Mouse (Mus musculus) lung, adult 2 months (tissue): ENCODE measurements around the gene Lrp1. TPM values are rescaled to one million over a fixed set of nuclear protein-coding genes. Genes with fewer than 3 reads are reported as not detected.
A peak's percentile ranks its signal among the peaks of the same experiment; 100 is the strongest.

Experiments used
- DNase-seq: peaks from one replicate; pipeline ENCODE4 v3.0.0; 2022
- H3K4me1 ChIP-seq: fragments of 200-500 bp; 2 replicates; pipeline ENCODE4 v1.6.1; 2011; ENCODE audit warnings: low read length; ENCODE audit not compliant: control insufficient read depth, insufficient read depth
- H3K4me3 ChIP-seq: fragments of 200-500 bp; replicated peaks from 2 replicates; pipeline ENCODE3; 2011; ENCODE audit warnings: low read depth, mild to moderate bottlenecking, control low read depth, low read length; ENCODE audit errors: extremely low read depth
- CTCF ChIP-seq: fragments of 200-500 bp; IDR thresholded peaks from 2 replicates; pipeline ENCODE4 v1.5.1; 2011; ENCODE audit warnings: mild to moderate bottlenecking, low read length, control low read depth; ENCODE audit not compliant: insufficient read depth
- POLR2A ChIP-seq: fragments of 200-500 bp; IDR thresholded peaks from 2 replicates; pipeline ENCODE4 v1.6.1; 2011; ENCODE audit warnings: low read depth, mild to moderate bottlenecking, control low read depth, low read length, borderline replicate concordance; ENCODE audit errors: extremely low read depth
- WGBS: fragments of 180-500 bp; shearing (Covaris S2); methylation state at CpG from one replicate; pipeline ENCODE4 v1.1.7; 2018; 5-methylcytosine and 5-hydroxymethylcytosine counted together
- polyA plus RNA-seq: library from polyadenylated mRNA; depleted of rRNA; stranded (reverse); fragments of >200 nt; gene quantifications from 2 replicates; pipeline ENCODE4 v1.2.3, GENCODE M21; 2012

The Lrp1 gene
- polyA plus RNA-seq, 1 experiment, result 248 TPM

DNA sequence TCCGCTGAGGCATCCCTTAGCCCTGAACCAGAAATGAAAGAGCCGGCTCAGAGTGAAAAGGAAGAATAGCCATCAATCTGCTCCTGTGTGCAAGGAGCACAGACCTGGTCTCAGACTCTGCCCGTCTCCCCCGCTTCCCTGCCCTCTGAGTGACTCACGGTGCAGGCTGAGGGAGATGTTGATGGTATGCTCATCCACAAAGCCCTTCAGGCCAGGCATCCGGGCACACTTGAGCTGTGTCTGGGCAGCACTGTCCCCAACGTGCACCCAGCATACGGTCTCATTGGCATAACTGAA is 15.7 kb downstream of the Lrp1 start:
- no peak for TF ChIP-seq CTCF
- TF ChIP-seq POLR2A, result no peak
- Histone ChIP-seq H3K4me1 (peaks cover 13% of the 10 kb centered on the region; the same call in 1 of the 2 replicates), H3K4me3 (no peak overlapping the region)
- WGBS, result 74% methylated on average over 8 of the region's 8 CpGs
- no peak for DNase-seq

DNA sequence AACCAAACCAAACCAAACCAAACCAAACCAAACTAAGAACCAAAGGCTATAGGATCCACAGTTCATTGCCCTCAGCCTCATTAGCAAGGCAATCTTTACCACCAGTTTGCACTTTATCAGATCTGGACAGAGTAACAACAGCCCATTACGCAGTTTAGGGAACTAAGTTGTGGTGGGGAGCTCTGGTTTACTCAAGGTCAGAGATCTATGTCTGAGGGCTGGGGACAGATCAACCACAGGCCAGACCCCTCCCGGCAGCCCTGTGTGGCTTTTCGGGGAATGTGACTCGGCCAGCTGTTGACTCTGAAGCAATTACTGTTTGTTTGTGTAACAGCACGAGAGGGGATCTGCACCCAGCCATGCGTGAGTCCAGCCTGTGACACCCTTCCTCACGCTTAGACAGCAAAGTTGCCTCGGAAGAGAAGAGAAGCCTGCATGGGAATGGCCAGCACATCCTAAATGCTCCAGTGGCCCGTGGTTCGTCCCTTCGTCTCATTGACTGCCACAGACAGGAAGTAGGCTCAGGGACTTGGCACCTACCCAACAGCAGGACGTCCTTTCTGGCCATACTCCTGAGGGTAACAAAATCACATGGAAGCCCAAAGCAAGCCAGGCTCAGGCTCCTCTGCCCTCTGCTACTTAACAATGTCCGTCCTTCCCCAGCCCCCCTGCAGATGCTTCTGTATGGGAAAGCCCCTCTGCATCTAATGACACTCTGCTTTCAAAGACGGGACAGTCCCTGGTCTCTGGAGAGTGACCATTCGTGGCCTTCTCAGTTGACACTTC is 16.3 kb downstream of the Lrp1 start:
- TF ChIP-seq CTCF, result no peak
- no peak for TF ChIP-seq POLR2A
- WGBS, result 27% methylated on average over 15 of the region's 15 CpGs
- Histone ChIP-seq H3K4me1 (peaks cover 13% of the 10 kb centered on the region; the same call in 1 of the 2 replicates), H3K4me3 (no peak overlapping the region)
- DNase-seq, result no peak

DNA sequence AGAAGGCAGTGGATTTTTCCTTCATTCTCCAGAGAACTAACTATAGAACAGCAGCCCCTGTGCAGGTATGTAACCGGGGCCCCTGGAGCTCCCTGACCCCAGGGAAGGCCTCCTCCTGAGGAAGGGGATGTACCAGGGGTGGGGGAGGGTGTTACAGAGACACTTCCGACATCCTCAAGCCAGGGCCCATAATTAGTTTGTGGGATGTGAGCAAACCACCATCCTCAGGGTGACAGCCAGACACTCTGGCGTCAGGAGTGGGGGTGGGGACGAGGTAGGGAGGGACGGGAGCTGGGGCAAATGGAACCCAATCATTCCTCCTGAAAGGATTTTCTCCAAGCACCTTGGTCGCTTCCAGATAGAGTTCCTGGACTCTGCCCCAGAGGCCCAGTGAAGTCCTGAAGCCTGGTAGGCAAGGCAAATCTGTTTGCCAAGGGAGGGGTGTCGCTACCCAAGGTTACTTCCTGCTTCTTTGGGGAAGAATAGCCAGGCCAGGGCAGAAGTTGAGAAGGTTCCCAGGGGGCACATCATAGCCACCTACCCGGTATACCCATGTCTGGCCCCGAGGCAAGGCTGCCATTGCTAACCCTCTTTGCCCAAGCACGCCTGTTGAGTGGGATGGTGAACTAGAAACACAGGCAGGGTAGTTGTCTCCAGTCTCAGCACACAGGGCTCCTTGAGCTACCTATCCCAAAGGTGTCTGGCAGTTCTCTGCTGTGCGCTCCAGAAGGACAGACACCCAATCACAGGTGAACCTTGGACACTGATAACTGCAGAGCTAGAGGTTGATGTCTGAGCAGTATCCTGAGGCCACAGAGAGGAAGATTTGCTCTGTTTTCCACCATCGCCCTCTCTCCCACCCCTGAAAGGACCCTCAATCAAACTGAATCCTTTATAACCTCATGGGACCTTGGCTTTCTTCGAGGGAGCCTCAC is 17.2 kb downstream of the Lrp1 start:
- no peak for TF ChIP-seq POLR2A
- no peak for TF ChIP-seq CTCF
- DNase-seq, result no peak

GRCm38 (mm10) chr10:127602194-127602593 is 18.8 kb downstream of the Lrp1 start:
- H3K4me3 ChIP-seq, result no peak overlapping the region
- TF ChIP-seq CTCF (no peak), POLR2A (no peak)
- peaks cover 13% of the 10 kb centered on the region for H3K4me1 ChIP-seq
- WGBS, result 90% methylated on average over 6 of the region's 6 CpGs
- no peak for DNase-seq

More for the DNA sequence above, 17.2 kb downstream of the Lrp1 start:
- Histone ChIP-seq H3K4me1 (peaks cover 13% of the 10 kb centered on the region), H3K4me3 (no peak overlapping the region)
- WGBS, result 50% methylated on average over 13 of the region's 13 CpGs

- no peak overlapping the region for H3K4me3 ChIP-seq
- peaks cover 9% of the 10 kb centered on the region for H3K4me1 ChIP-seq
- TF ChIP-seq CTCF, result no peak
- TF ChIP-seq POLR2A, result 0 out of 2 replicates have a peak, but pooled peaks have one; percentile 6
- WGBS, result 46% methylated on average over 17 of the region's 17 CpGs
- DNase-seq, result no peak
Measured at GRCm38 (mm10) chr10:127599779-127600541, 21.0 kb downstream of the Lrp1 start.

GRCm38 (mm10) chr10:127599252-127599651 is 21.7 kb downstream of the Lrp1 start:
- Histone ChIP-seq H3K4me1 (peaks cover 5% of the 10 kb centered on the region), H3K4me3 (no peak overlapping the region)
- no peak for DNase-seq
- 75% methylated on average over 11 of the region's 11 CpGs for WGBS
- TF ChIP-seq POLR2A, result no peak
- TF ChIP-seq CTCF, result no peak

DNA sequence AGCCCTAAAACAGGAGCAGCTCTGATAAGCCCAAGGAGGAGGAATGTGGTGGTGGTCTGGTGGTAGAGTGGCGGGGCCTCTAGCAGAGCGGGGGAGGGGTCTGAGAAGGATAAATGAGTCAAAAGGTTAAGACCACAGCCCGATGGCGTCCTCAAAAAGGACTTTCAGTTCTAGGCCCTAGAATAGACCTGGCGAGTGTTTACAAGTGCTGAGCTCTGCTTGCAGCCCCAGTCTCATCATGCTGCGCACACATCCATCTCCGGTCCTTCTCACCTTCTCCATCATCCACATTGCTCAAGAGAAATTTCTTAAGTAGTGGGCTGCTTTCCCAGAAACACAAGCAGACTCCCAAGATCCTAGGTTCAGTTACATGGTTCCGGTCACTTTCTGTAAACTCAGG is 22.3 kb downstream of the Lrp1 start:
- no peak for TF ChIP-seq CTCF
- TF ChIP-seq POLR2A, result no peak
- DNase-seq, result no peak
- H3K4me1 ChIP-seq, result peaks cover 3% of the 10 kb centered on the region; the same call in 1 of the 2 replicates
- WGBS, result 61% methylated on average over 8 of the region's 8 CpGs
- H3K4me3 ChIP-seq, result no peak overlapping the region

GRCm38 (mm10) chr10:127597311-127597901 is 23.5 kb downstream of the Lrp1 start:
- no peak overlapping the region for H3K4me3 ChIP-seq
- no peak for DNase-seq
- peaks cover 3% of the 10 kb centered on the region; the same call in 1 of the 2 replicates for H3K4me1 ChIP-seq
- 54% methylated on average over 5 of the region's 5 CpGs for whole genome bisulfite sequencing
- TF ChIP-seq CTCF, result no peak
- TF ChIP-seq POLR2A, result no peak
